Mouse (Mus musculus): ENCODE results near the gene Acot5. TPM values are rescaled to one million over a fixed set of nuclear protein-coding genes. Genes with fewer than 3 reads are reported as not detected.
"Not testable (repeated sequence)": the region's sequence is repeated elsewhere in the genome, so short reads cannot be mapped to it uniquely, and the experiment has no call there.

Acot5 gene
- total and polyA plus RNA-seq, 3 experiments: not detected

- Histone ChIP-seq H3K9ac (ENCODE audit: insufficient read depth, low read depth) (no peak overlapping the region), H3K27me3 (replicated peaks) (no peaks in the 10 kb centered on the region), H3K9me3 (replicated peaks; ENCODE audit: low read length) (no peaks in the 10 kb centered on the region), H3K4me3 (replicated peaks in 1 of 3; ENCODE audit: low read depth in 2 of 3, low read length in 2 of 3, poor library complexity in 1 of 3) (no peak overlapping the region), H3K79me2 (replicated peaks; ENCODE audit: control insufficient read depth, extremely low read depth, insufficient read depth, poor library complexity, severe bottlenecking) (no peaks in the 10 kb centered on the region), H3K4me2 (ENCODE audit: insufficient read depth, low read depth, poor library complexity, severe bottlenecking) (no peak overlapping the region), H3K4me1 (ENCODE audit: control insufficient read depth in 1 of 2, insufficient read depth in 2 of 2) (no peaks in the 10 kb centered on the region), H3K27ac (ENCODE audit: insufficient read depth, low read depth) (no peak overlapping the region), H3K36me3 (replicated peaks in 1 of 2; ENCODE audit: control insufficient read depth in 1 of 2, insufficient read depth in 1 of 2, low read length in 1 of 2) (no peaks in the 10 kb centered on the region)
- in situ Hi-C loops (cut with MboI; ENCODE audit: low pct_ligation_motif_present, low pct_unique_long_range_greater_than_20kb, low sequenced_read_pairs) (no loop called here), dilution Hi-C loops (cut with MboI; ENCODE audit: extremely low pct_ligation_motif_present, extremely low pct_unique_long_range_greater_than_20kb, low sequenced_read_pairs) (no loop called here)
- DNase-seq (ENCODE audit: extremely low read depth): no peak
- TF ChIP-seq E2F4 (IDR thresholded peaks at IDR 0.05; ENCODE audit: insufficient replicate concordance, low read depth, low read length) (no peak), MAX (IDR thresholded peaks at IDR 0.05; ENCODE audit: low read length) (no peak), UBTF (IDR thresholded peaks at IDR 0.05; ENCODE audit: low read depth, low read length) (no peak), TCF12 (IDR thresholded peaks at IDR 0.05; ENCODE audit: low read depth, low read length) (no peak), NRF1 (IDR thresholded peaks at IDR 0.05; ENCODE audit: low read depth, low read length) (no peak), MAZ (IDR thresholded peaks at IDR 0.05; ENCODE audit: low read depth, low read length) (no peak), MYC (IDR thresholded peaks at IDR 0.05; ENCODE audit: low read depth, low read length) (no peak), HCFC1 (IDR thresholded peaks at IDR 0.05; ENCODE audit: low read depth, low read length) (no peak), IRF4 (IDR thresholded peaks at IDR 0.05; ENCODE audit: low read depth, low read length) (no peak), MXI1 (IDR thresholded peaks at IDR 0.05; ENCODE audit: low read depth, low read length) (no peak), NELFE (IDR thresholded peaks at IDR 0.05; ENCODE audit: low read depth, low read length) (no peak), ZKSCAN1 (IDR thresholded peaks at IDR 0.05; ENCODE audit: borderline replicate concordance, low read depth, low read length) (no peak), ZNF384 (IDR thresholded peaks at IDR 0.05; ENCODE audit: low read depth, low read length) (no peak), ELF1 (IDR thresholded peaks at IDR 0.05; ENCODE audit: low read depth, low read length) (no peak), ETS1 (conservative IDR thresholded peaks at IDR 0.05; ENCODE audit: low read depth, low read length) (no peak), PAX5 (IDR thresholded peaks at IDR 0.05; ENCODE audit: low read length) (no peak), RAD21 (IDR thresholded peaks at IDR 0.05; ENCODE audit: low read depth, low read length) (no peak), TBP (conservative IDR thresholded peaks at IDR 0.05; ENCODE audit: low read depth, low read length) (no peak), USF1 (IDR thresholded peaks at IDR 0.05; ENCODE audit: low read depth, low read length) (no peak)
Observed at GRCm38 (mm10) chr12:84099605-84100004, 30.5 kb downstream of the Acot5 start.

GRCm38 (mm10) chr12:84100071-84100470 is 30.9 kb downstream of the Acot5 start:
- dilution Hi-C loops (cut with MboI; ENCODE audit: extremely low pct_ligation_motif_present, extremely low pct_unique_long_range_greater_than_20kb, low sequenced_read_pairs): no loop called here
- Histone ChIP-seq H3K9me3 (replicated peaks; ENCODE audit: low read length) (no peaks in the 10 kb centered on the region), H3K27me3 (replicated peaks) (no peaks in the 10 kb centered on the region), H3K79me2 (replicated peaks; ENCODE audit: control insufficient read depth, extremely low read depth, insufficient read depth, poor library complexity, severe bottlenecking) (no peaks in the 10 kb centered on the region), H3K9ac (ENCODE audit: insufficient read depth, low read depth) (no peak overlapping the region), H3K4me2 (ENCODE audit: insufficient read depth, low read depth, poor library complexity, severe bottlenecking) (no peak overlapping the region), H3K4me3 (replicated peaks in 1 of 3; ENCODE audit: low read depth in 2 of 3, low read length in 2 of 3, poor library complexity in 1 of 3) (no peak overlapping the region), H3K36me3 (replicated peaks in 1 of 2; ENCODE audit: control insufficient read depth in 1 of 2, insufficient read depth in 1 of 2, low read length in 1 of 2) (no peaks in the 10 kb centered on the region), H3K27ac (ENCODE audit: insufficient read depth, low read depth) (no peak overlapping the region), H3K4me1 (ENCODE audit: control insufficient read depth in 1 of 2, insufficient read depth in 2 of 2) (no peaks in the 10 kb centered on the region)
- in situ Hi-C loops (cut with MboI; ENCODE audit: low pct_ligation_motif_present, low pct_unique_long_range_greater_than_20kb, low sequenced_read_pairs): no loop called here
- TF ChIP-seq JUND (conservative IDR thresholded peaks at IDR 0.05; ENCODE audit: low read depth, low read length): no peak
- no peak for TF ChIP-seq MAX (IDR thresholded peaks at IDR 0.05; ENCODE audit: low read length)
- TF ChIP-seq POLR2A (IDR thresholded peaks at IDR 0.05; ENCODE audit: low read depth, low read length): no peak
- no peak for TF ChIP-seq MAZ (IDR thresholded peaks at IDR 0.05; ENCODE audit: low read depth, low read length)
- TF ChIP-seq SMC3 (IDR thresholded peaks at IDR 0.05; ENCODE audit: low read depth, low read length): no peak
- TF ChIP-seq GABPA (IDR thresholded peaks at IDR 0.05; ENCODE audit: insufficient replicate concordance, low read depth, low read length): no peak
- no peak for TF ChIP-seq BHLHE40 (IDR thresholded peaks at IDR 0.05; ENCODE audit: low read depth, low read length)
- TF ChIP-seq NRF1 (IDR thresholded peaks at IDR 0.05; ENCODE audit: low read depth, low read length): no peak
- no peak for TF ChIP-seq ZKSCAN1 (IDR thresholded peaks at IDR 0.05; ENCODE audit: borderline replicate concordance, low read depth, low read length)
- DNase-seq (ENCODE audit: extremely low read depth): no peak

GRCm38 (mm10) chr12:84100604-84101492 is 31.7 kb downstream of the Acot5 start, which contains the start of gene Acot6:
Gene Acot6, plus strand, starts transcription at chr12:84100654.
- dilution Hi-C loops (cut with MboI; ENCODE audit: extremely low pct_ligation_motif_present, extremely low pct_unique_long_range_greater_than_20kb, low sequenced_read_pairs): not testable (repeated sequence)

More at GRCm38 (mm10) chr12:84100604-84101492, 31.7 kb downstream of the Acot5 start, which contains the start of gene Acot6:
- H3K4me1 ChIP-seq (ENCODE audit: control insufficient read depth in 1 of 2, insufficient read depth in 2 of 2); H3K9ac ChIP-seq (ENCODE audit: insufficient read depth, low read depth); H3K4me2 ChIP-seq (ENCODE audit: insufficient read depth, low read depth, poor library complexity, severe bottlenecking); H3K27me3 ChIP-seq (replicated peaks); H3K36me3 ChIP-seq (replicated peaks in 1 of 2; ENCODE audit: control insufficient read depth in 1 of 2, insufficient read depth in 1 of 2, low read length in 1 of 2); DNase-seq (ENCODE audit: extremely low read depth); in situ Hi-C loops (cut with MboI; ENCODE audit: low pct_ligation_motif_present, low pct_unique_long_range_greater_than_20kb, low sequenced_read_pairs); H3K79me2 ChIP-seq (replicated peaks; ENCODE audit: control insufficient read depth, extremely low read depth, insufficient read depth, poor library complexity, severe bottlenecking); H3K27ac ChIP-seq (ENCODE audit: insufficient read depth, low read depth); H3K4me3 ChIP-seq (replicated peaks in 1 of 3; ENCODE audit: low read depth in 2 of 3, low read length in 2 of 3, poor library complexity in 1 of 3); H3K9me3 ChIP-seq (replicated peaks; ENCODE audit: low read length): not testable (repeated sequence)
